Mouse (Mus musculus) liver, embryonic 12.5 days (tissue): Measurements from ENCODE around the gene Pygo1. TPM values are rescaled to one million over a fixed set of nuclear protein-coding genes. Genes with fewer than 3 reads are reported as not detected.

Experiments
- polyA plus RNA-seq: library from polyadenylated mRNA; unstranded; fragments of >200 nt; fragmentation: Nextera tagmentation; extraction: Ambion mirVana; gene quantifications from 2 replicates; pipeline ENCODE4 v1.2.1, GENCODE M21; 2016

Gene Pygo1
- polyA plus RNA-seq, 1 experiment from 2014 or later = 0.35 TPM

Other genes starting within 250 kb of the Pygo1 start
- 0.37 and 0.52 TPM in 2 replicates for gene Prtg, start 118.8 kb upstream of the Pygo1 start, polyA plus RNA-seq
- 0.10 and 0.37 TPM in 2 replicates for gene Dyx1c1, start 33.1 kb downstream of the Pygo1 start, polyA plus RNA-seq
- 0.13 TPM in 1 of 2 replicates, not detected in the other for gene Gm44503, start 33.2 kb downstream of the Pygo1 start, polyA plus RNA-seq
- gene Ccpg1os, start 59.7 kb downstream of the Pygo1 start, polyA plus RNA-seq = 4.4 and 4.6 TPM in 2 replicates
- gene Ccpg1, start 59.8 kb downstream of the Pygo1 start, polyA plus RNA-seq = 12.6 and 13.0 TPM in 2 replicates
- 8.0 and 8.3 TPM in 2 replicates for gene Pigb, start 114.7 kb downstream of the Pygo1 start, polyA plus RNA-seq
- gene Rab27a, start 119.2 kb downstream of the Pygo1 start, polyA plus RNA-seq = 4.8 and 5.2 TPM in 2 replicates
- gene Khdc3, start 176.2 kb downstream of the Pygo1 start, polyA plus RNA-seq = not detected in 2 replicates
- not detected in 2 replicates for gene Gm20509, start 176.8 kb downstream of the Pygo1 start, polyA plus RNA-seq
- gene Rsl24d1, start 187.8 kb downstream of the Pygo1 start, polyA plus RNA-seq = 92.7 and 93.7 TPM in 2 replicates